Mouse (Mus musculus): Measurements from ENCODE around the gene H6pd.

The H6pd gene

GRCm38 (mm10) chr4:150019741-150020380 lies 11.0 kb upstream of the H6pd start:
- no peak for DNase-seq

- DNase-seq: no peak
These were observed 6.6 kb upstream of the H6pd start for GRCm38 (mm10) chr4:150015436-150015835.

GRCm38 (mm10) chr4:150014378-150015091 lies 5.7 kb upstream of the H6pd start:
- DNase-seq: no peak

GRCm38 (mm10) chr4:150013805-150014204 lies 5.0 kb upstream of the H6pd start:
- no peak for DNase-seq

GRCm38 (mm10) chr4:150013186-150013690 lies 4.4 kb upstream of the H6pd start:
- DNase-seq: no peak

GRCm38 (mm10) chr4:150012322-150012723 lies 3.5 kb upstream of the H6pd start:
- DNase-seq: no peak

GRCm38 (mm10) chr4:150011564-150012321 lies 2.9 kb upstream of the H6pd start:
- no peak for DNase-seq

GRCm38 (mm10) chr4:150010054-150010730 lies 1.4 kb upstream of the H6pd start:
- DNase-seq: no peak

GRCm38 (mm10) chr4:150009587-150009930 lies 736 bp upstream of the H6pd start:
- no peak for DNase-seq

- peak; percentile 65 for DNase-seq
These were observed 434 bp downstream of the H6pd start for GRCm38 (mm10) chr4:150008325-150008852.

- DNase-seq: no peak
These were observed 1.4 kb downstream of the H6pd start for GRCm38 (mm10) chr4:150007444-150007843.

- DNase-seq: no peak
These were observed 1.8 kb downstream of the H6pd start for GRCm38 (mm10) chr4:150006991-150007390.

GRCm38 (mm10) chr4:150006122-150006854 lies 2.5 kb downstream of the H6pd start:
- DNase-seq: no peak

GRCm38 (mm10) chr4:150005231-150005630 lies 3.6 kb downstream of the H6pd start:
- DNase-seq: no peak

- DNase-seq: no peak
These were observed 5.2 kb downstream of the H6pd start for GRCm38 (mm10) chr4:150003641-150004040.

GRCm38 (mm10) chr4:150003021-150003580 lies 5.7 kb downstream of the H6pd start:
- DNase-seq: no peak

GRCm38 (mm10) chr4:150002021-150002528 lies 6.7 kb downstream of the H6pd start:
- DNase-seq: no peak

GRCm38 (mm10) chr4:150001221-150001860 lies 7.5 kb downstream of the H6pd start:
- DNase-seq: no peak

- DNase-seq: no peak
These were observed 8.8 kb downstream of the H6pd start for GRCm38 (mm10) chr4:149999931-150000555.

- DNase-seq: no peak
These were observed 9.3 kb downstream of the H6pd start for GRCm38 (mm10) chr4:149999510-149999900.
